Mouse (Mus musculus) lung, postnatal 0 days (tissue): ENCODE data around the gene Car11. TPM values are rescaled to one million over a fixed set of nuclear protein-coding genes. Genes with fewer than 3 reads are reported as not detected.
A peak's percentile ranks its signal among the peaks of the same experiment; 100 is the strongest.

ENCODE experiments used
- ATAC-seq: fragments of 200-750 bp; cut with Nextera tagmentation; 2 replicates; pipeline ENCODE4 v1.8.0; 2017; ENCODE audit warnings: moderate library complexity
- DNase-seq: peaks from one replicate; pipeline ENCODE4 v3.0.0-alpha.2; 2016; ENCODE audit warnings: low spot score
- H3K27ac ChIP-seq: fragments of 300-500 bp; sonication (generic); 2 replicates; pipeline ENCODE4 v1.5.1; 2014; ENCODE audit warnings: antibody characterized with exemption, mild to moderate bottlenecking, low read length, mixed read lengths
- H3K27me3 ChIP-seq: fragments of 300-500 bp; sonication (generic); replicated peaks from 2 replicates; pipeline ENCODE4 v1.6.1; 2014; ENCODE audit warnings: low read length, mixed read lengths; ENCODE audit not compliant: insufficient read depth
- H3K36me3 ChIP-seq: fragments of 300-500 bp; sonication (generic); 2 replicates; pipeline ENCODE4 v1.6.1; 2014; ENCODE audit warnings: low read length, mixed read lengths; ENCODE audit not compliant: insufficient read depth
- H3K4me1 ChIP-seq: fragments of 300-500 bp; sonication (generic); 2 replicates; pipeline ENCODE4 v1.6.1; 2014; ENCODE audit warnings: antibody characterized with exemption, low read depth, low read length, mixed read lengths; ENCODE audit not compliant: insufficient read depth
- H3K4me2 ChIP-seq: fragments of 300-500 bp; sonication (generic); replicated peaks from 2 replicates; pipeline ENCODE4 v1.6.1; 2014; ENCODE audit warnings: low read depth, mild to moderate bottlenecking, low read length, moderate library complexity, mixed read lengths
- H3K4me3 ChIP-seq: fragments of 300-500 bp; sonication (generic); 2 replicates; pipeline ENCODE4 v1.5.1; 2014; ENCODE audit warnings: low read depth, low read length
- H3K9ac ChIP-seq: fragments of 300-500 bp; sonication (generic); replicated peaks from 2 replicates; pipeline ENCODE4 v1.6.1; 2014; ENCODE audit warnings: low read depth, mild to moderate bottlenecking
- H3K9me3 ChIP-seq: fragments of 300-500 bp; sonication (generic); 2 replicates; pipeline ENCODE4 v1.6.1; 2016; ENCODE audit warnings: low read length, mixed read lengths
- CTCF ChIP-seq: IDR thresholded peaks from 2 replicates; pipeline ENCODE4 v1.5.1; 2016; ENCODE audit warnings: antibody characterized with exemption, mild to moderate bottlenecking
- EP300 ChIP-seq: IDR thresholded peaks from 2 replicates; pipeline ENCODE4 v1.6.1; 2016; ENCODE audit warnings: antibody characterized with exemption, mild to moderate bottlenecking, control low read depth
- WGBS: fragments of 180-500 bp; shearing (Covaris S2); extraction: QIAGEN DNeasy Blood & Tissue Kit; methylation state at CpG from one replicate; pipeline ENCODE4 v1.1.7; 2014; 5-methylcytosine and 5-hydroxymethylcytosine counted together
- polyA plus RNA-seq: library from polyadenylated mRNA; unstranded; fragments of >200 nt; fragmentation: Nextera tagmentation; extraction: Ambion mirVana; gene quantifications from 2 replicates; pipeline ENCODE4 v1.2.1, GENCODE M21; 2015

Gene Car11
- polyA plus RNA-seq, 1 experiment from 2014 or later, result 1.5 TPM

DNA sequence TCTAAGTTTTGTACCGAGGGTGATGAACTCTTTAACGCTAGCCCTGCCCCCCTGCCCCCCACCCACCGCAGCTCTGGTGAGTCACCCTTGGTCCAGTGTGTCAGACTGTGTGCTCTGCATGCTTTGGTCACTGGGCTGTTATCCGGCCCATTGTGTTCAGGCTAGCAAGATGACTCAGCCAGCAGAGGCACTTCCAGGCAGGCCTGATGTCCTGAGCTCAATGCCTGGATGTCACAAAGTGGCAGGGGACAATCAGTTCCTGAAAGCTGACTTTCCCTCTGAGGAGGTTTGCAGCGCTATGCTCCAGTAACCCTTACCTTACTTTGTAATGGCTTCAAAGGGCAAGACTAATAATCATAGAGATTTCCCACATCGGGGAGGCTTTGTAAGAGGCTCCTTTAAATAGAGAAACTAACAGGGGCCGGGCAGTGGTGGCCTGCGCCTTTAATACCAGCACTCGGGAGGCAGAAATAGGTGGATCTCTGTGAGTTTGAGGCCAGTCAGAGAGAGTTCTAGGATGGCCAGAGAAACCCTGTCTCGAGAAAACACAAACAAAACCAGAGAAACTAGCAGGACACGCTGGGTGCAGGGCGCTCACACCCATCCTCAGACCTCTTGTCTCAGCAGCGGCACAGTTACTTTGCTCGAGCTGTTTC lies 19.5 kb upstream of the Car11 start:
- Histone ChIP-seq H3K4me1 (peaks cover 11% of the 10 kb centered on the region; the same call in 1 of the 2 replicates), H3K36me3 (no peaks in the 10 kb centered on the region), H3K9me3 (no peaks in the 10 kb centered on the region), H3K4me2 (no peak overlapping the region), H3K27ac (peak overlapping the region; percentile 33), H3K9ac (no peak overlapping the region), H3K27me3 (no peaks in the 10 kb centered on the region), H3K4me3 (no peak overlapping the region)
- 58% methylated on average over 14 of the region's 14 CpGs for WGBS
- ATAC-seq (peak; percentile 82), DNase-seq (peak; percentile 80)
- peak; percentile 85 for TF ChIP-seq EP300
- no peak for TF ChIP-seq CTCF

DNA sequence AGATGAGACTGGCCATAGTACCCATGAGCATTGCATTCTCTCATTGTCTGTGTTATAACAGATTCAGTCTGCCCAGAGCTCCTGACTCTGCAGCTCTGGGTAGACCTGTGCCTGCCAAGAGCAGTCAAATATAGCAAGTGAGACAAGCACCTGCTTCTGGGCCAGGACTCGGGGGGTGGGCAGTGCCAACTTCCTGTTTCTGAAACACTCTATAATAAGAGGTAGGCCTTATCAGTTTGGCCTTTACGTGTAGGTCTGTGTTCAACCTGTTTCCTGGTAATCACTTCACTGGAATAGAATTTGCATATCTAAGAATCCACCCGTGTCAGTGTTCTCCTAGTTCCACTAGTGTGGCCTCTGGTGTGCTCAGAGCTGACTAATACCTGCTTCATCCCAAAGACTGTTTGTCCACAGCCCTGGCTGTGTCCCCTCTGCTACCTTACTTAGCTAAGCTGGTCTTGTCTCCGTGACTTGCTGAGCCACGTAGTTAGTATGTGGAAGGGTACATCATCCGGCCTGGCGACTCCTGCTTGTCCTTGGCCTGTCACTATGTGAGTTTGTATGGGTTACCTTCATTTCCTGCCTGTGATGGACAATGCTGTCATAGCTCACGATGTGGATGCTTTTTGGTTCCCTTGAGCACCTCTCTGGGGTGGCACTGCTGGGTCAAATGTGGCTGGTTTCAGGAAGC lies 18.5 kb upstream of the Car11 start:
- H3K27ac ChIP-seq, result peak overlapping the region; percentile 89
- no peaks in the 10 kb centered on the region for H3K9me3 ChIP-seq
- no peak for TF ChIP-seq CTCF
- TF ChIP-seq EP300, result peak; percentile 13; the same call in 1 of the 2 replicates
- no peak overlapping the region for H3K4me2 ChIP-seq
- H3K27me3 ChIP-seq, result no peaks in the 10 kb centered on the region
- no peak overlapping the region for H3K4me3 ChIP-seq
- no peak overlapping the region for H3K9ac ChIP-seq
- ATAC-seq (peak; percentile 43), DNase-seq (peak; percentile 76)
- H3K36me3 ChIP-seq, result no peaks in the 10 kb centered on the region
- peaks cover 11% of the 10 kb centered on the region; the same call in 1 of the 2 replicates for H3K4me1 ChIP-seq
- whole genome bisulfite sequencing, result 48% methylated on average over 8 of the region's 8 CpGs

DNA sequence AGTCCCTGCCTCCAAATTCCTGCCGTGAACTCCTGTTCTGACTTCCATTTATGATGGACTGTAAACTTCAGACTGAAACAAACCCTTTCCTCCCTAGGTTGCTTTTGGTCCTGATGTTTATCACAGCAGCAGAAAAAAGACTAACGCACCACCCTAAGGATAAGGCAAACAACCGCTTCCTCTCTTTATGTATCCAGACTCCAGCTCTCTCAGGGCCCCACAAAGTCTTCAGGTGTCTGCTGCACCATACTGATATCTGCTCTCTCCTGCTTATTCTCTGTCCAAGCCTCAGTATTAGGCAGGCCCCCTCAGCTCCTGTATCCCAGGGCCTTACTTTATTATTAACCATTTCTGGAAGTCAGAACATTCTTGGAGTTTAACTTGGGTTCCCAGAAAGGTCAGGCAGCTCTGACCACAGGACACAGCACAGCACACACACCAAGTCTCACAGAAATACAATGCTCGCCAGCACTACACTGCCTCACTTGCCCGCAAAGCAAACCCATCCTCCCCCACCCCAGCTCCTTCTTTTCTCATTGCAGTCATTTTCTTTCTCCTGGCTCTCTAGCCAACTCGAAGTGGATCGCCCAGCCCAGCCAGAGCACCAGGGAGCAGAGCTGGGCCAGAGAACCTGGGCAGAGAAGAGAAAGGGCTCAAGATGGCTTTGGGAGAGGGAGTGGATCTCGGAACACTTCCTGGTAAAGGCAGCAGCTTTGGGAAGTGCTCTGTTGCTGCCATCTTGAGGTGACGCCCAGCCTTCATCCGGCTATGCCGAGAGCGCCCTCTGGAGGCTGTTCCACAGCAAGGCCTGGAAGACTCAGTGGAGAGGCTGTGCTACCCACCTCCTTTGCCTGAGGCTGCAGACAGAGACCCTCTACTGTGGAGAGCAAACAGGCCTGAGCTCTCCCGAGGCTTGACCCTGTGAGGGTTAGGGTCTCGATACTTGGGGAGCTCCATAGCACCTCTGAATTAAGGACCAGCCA lies 17.2 kb upstream of the Car11 start:
- H3K9ac ChIP-seq, result no peak overlapping the region

DNA sequence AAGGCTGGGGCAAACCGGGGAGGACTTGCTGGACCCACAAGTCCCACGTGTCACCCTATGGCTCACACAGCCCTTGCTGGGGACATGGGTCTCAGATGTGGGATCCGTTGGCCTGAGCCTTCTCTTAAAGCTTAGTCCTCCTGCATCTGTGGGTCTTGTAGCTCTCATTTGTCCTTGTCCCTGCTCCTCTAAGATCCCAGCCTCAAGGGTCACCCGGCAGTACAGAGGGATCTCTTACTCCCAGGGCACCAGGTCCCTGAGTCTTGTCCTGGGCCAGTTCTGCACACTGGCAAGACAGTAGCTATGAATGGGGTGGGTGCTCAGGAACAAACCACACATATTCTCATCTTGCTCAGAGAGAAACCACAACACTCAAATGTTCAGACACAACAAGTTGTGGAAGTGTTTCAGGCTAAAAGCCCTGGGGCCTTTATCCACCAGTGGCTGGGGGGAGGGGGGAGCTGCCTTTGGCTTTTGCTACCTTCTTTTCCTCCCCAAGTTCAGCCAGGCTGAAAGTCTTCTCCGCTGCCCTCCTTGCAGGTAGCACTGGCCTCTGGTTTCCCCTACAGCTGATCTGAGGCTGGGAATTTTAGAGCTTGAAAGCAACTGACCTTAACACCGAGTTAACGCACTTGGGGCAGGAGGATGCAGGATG lies 16.1 kb upstream of the Car11 start, which contains the start of gene Ntn5:
TSS of gene Ntn5 (plus strand) at position 627 of the 655 bp plus-strand sequence.
- Histone ChIP-seq H3K27me3 (no peaks in the 10 kb centered on the region), H3K4me3 (no peak within 1 kb of the TSS), H3K4me1 (peaks cover 11% of the 10 kb centered on the region; the same call in 1 of the 2 replicates), H3K36me3 (no peaks in the 10 kb centered on the region), H3K9ac (no peak within 1 kb of the TSS), H3K4me2 (peak within 1 kb of the TSS; percentile 38; the same call in 1 of the 2 replicates), H3K9me3 (no peaks in the 10 kb centered on the region), H3K27ac (0 out of 2 replicates have a peak within 1 kb of the TSS, but pooled peaks have one; percentile 2)
- DNase-seq (no peak), ATAC-seq (no peak)
- TF ChIP-seq EP300 (no peak), CTCF (no peak)
- WGBS, result 83% methylated on average over 7 of the region's 7 CpGs

More for the DNA sequence above, 17.2 kb upstream of the Car11 start:
- Histone ChIP-seq H3K36me3 (no peaks in the 10 kb centered on the region), H3K4me1 (peaks cover 11% of the 10 kb centered on the region; the same call in 1 of the 2 replicates), H3K27me3 (no peaks in the 10 kb centered on the region), H3K4me3 (no peak overlapping the region), H3K9me3 (no peaks in the 10 kb centered on the region), H3K4me2 (peak overlapping the region; percentile 38), H3K27ac (peak overlapping the region; percentile 89)
- DNase-seq, result peak; percentile 94
- ATAC-seq, result peak; percentile 68
- WGBS, result 28% methylated on average over 14 of the region's 14 CpGs
- TF ChIP-seq EP300, result peak; percentile 51
- peak; percentile 99 for TF ChIP-seq CTCF

DNA sequence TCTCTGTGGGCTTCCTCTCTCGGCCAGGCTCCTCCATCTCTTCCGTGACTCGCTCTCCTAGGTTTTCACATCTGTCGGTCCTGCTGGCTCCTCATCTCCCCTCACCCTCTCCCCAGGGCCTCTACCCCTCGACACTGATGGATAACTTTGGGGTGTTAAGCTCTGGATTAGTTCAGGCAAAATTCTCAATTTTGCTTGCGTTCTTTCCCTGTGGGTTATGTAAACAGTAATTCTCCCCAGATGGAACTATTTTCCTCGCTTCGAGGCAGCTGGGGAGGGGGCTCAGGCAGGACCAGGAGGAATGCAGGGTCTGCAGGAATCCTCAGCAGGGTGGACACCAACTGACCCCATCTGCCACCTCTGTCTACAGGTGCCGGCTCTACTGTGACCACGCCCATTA lies 13.8 kb upstream of the Car11 start:
- H3K27ac ChIP-seq, result no peak overlapping the region
- H3K9ac ChIP-seq, result no peak overlapping the region
- H3K4me1 ChIP-seq, result peaks cover 8% of the 10 kb centered on the region; the same call in 1 of the 2 replicates
- no peak overlapping the region for H3K4me3 ChIP-seq
- H3K27me3 ChIP-seq, result no peaks in the 10 kb centered on the region
- no peak for TF ChIP-seq CTCF
- no peak for TF ChIP-seq EP300
- WGBS, result 27% methylated on average over 10 of the region's 10 CpGs
- H3K36me3 ChIP-seq, result no peaks in the 10 kb centered on the region
- no peak overlapping the region for H3K4me2 ChIP-seq
- DNase-seq (no peak), ATAC-seq (no peak)
- no peaks in the 10 kb centered on the region for H3K9me3 ChIP-seq
